Mouse (Mus musculus): ENCODE results near the gene Ankrd10. TPM values are rescaled to one million over a fixed set of nuclear protein-coding genes. Genes with fewer than 3 reads are reported as not detected.

Ankrd10 gene
- total RNA-seq, 2 experiments from 2014 or later = 44.9 to 50.9 TPM

DNA sequence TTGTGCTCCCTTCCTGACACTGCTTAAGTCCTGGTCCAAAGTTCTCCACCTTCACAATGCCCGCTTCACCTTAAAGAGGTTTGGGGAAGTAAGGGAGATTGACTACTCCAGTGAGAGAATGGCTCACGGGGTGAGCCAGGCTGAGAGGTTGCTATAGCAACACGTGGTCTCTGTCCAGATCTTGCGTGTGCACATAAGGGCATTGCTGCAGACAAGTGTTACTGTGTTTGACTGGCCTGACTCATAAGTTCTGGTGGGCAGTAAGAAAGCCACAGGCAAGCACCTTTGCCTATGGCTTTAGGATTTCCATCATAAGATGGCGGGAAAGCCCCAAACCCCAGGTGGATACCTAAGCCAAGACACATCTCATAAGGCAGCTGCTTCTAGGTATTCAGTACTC is 71.3 kb downstream of the Ankrd10 start:
- no peak for DNase-seq
- intact Hi-C loops (cut with DNase I) = loop anchor here (5.0 kb wide), 1 partner anchor 38 kb away; no protein-coding TSS in a partner anchor

Small RNAs within 50 kb of the gene (microRNA-seq; reads per million reads assigned to microRNA genes)
- gene Mir7238 = 1.7 to 2.1 reads per million in 2 experiments

Other genes with a start within 250 kb of the Ankrd10 start
- 10 to 100 TPM; 28.6 to 30.4 TPM for gene Rab20, start 157.0 kb downstream of the Ankrd10 start, total RNA-seq (2021)
- gene Naxd, start 138.3 kb downstream of the Ankrd10 start, total RNA-seq (2021) = 10 to 100 TPM; 40.2 to 41.7 TPM
- gene Cars2, start 85.0 kb downstream of the Ankrd10 start, total RNA-seq (2021) = 10 to 100 TPM; 35.1 to 35.9 TPM
- gene Ing1, start 80.2 kb downstream of the Ankrd10 start, total RNA-seq (2021) = 10 to 100 TPM; 29.3 to 30.3 TPM
- gene 1700016D06Rik, start 65.3 kb upstream of the Ankrd10 start, total RNA-seq (2021) = not detected
- 100 to 1,000 TPM; 174 to 190 TPM for gene Arhgef7, start 92.0 kb upstream of the Ankrd10 start, total RNA-seq (2021)
- not detected for gene Tex29, start 204.7 kb upstream of the Ankrd10 start, total RNA-seq (2021)

Data from heart, postnatal 10 days (tissue).